Mouse (Mus musculus): ENCODE results near the gene Cav2. TPM values are rescaled to one million over a fixed set of nuclear protein-coding genes. Genes with fewer than 3 reads are reported as not detected.

Gene Cav2
- 34.6 and 37.6 TPM in 2 replicates for total RNA-seq (2021)
- long read RNA-seq, transcript Cav2-201 (3 exons, 2,733 nt), result major isoform, 80 of 86 reads
- long read RNA-seq, partial matches to known transcripts, result 2 of 86 reads
- long read RNA-seq, other reads (novel, unspliced or antisense), result 3 of 86 reads

GRCm38 (mm10) chr6:17280939-17281756, at the start of gene Cav2:
Gene Cav2, plus strand, starts transcription at chr6:17281185.
- peak; percentile 88 for DNase-seq

- DNase-seq, result no peak
Measured at GRCm38 (mm10) chr6:17239693-17240092, 41.3 kb upstream of the Cav2 start.

GRCm38 (mm10) chr6:17241013-17241412, 40.0 kb upstream of the Cav2 start:
- DNase-seq, result no peak

- DNase-seq, result no peak
Measured at GRCm38 (mm10) chr6:17246959-17247358, 34.0 kb upstream of the Cav2 start.

- DNase-seq, result no peak
Measured at GRCm38 (mm10) chr6:17247673-17248072, 33.3 kb upstream of the Cav2 start.

- no peak for DNase-seq
Measured at GRCm38 (mm10) chr6:17248241-17248640, 32.7 kb upstream of the Cav2 start.

- no peak for DNase-seq
Measured at GRCm38 (mm10) chr6:17251958-17252357, 29.0 kb upstream of the Cav2 start.

GRCm38 (mm10) chr6:17258142-17258541, 22.8 kb upstream of the Cav2 start:
- DNase-seq, result no peak

GRCm38 (mm10) chr6:17258911-17259310, 22.1 kb upstream of the Cav2 start:
- no peak for DNase-seq

- no peak for DNase-seq
Measured at GRCm38 (mm10) chr6:17262786-17263185, 18.2 kb upstream of the Cav2 start.

GRCm38 (mm10) chr6:17265043-17265442, 15.9 kb upstream of the Cav2 start:
- DNase-seq, result no peak

GRCm38 (mm10) chr6:17266466-17266865, 14.5 kb upstream of the Cav2 start:
- no peak for DNase-seq

- DNase-seq, result no peak
Measured at GRCm38 (mm10) chr6:17278366-17278765, 2.6 kb upstream of the Cav2 start.

- no peak for DNase-seq
Measured at GRCm38 (mm10) chr6:17281757-17282092, 740 bp downstream of the Cav2 start.

GRCm38 (mm10) chr6:17282159-17282558, 1.2 kb downstream of the Cav2 start:
- no peak for DNase-seq

- no peak for DNase-seq
Measured at GRCm38 (mm10) chr6:17283834-17284233, 2.8 kb downstream of the Cav2 start.

- DNase-seq, result no peak
Measured at GRCm38 (mm10) chr6:17286381-17286780, 5.4 kb downstream of the Cav2 start.

- no peak for DNase-seq
Measured at GRCm38 (mm10) chr6:17295116-17295515, 14.1 kb downstream of the Cav2 start.

- peak; percentile 73 for DNase-seq
Measured at GRCm38 (mm10) chr6:17305954-17306601, 25.1 kb downstream of the Cav2 start, which contains the start of gene Cav1. Gene Cav1, plus strand, starts transcription at chr6:17306335.

GRCm38 (mm10) chr6:17306602-17307325, 25.8 kb downstream of the Cav2 start:
- DNase-seq, result peak; percentile 14

GRCm38 (mm10) chr6:17307461-17308115, 26.6 kb downstream of the Cav2 start:
- peak; percentile 80 for DNase-seq

GRCm38 (mm10) chr6:17308661-17309060, 27.7 kb downstream of the Cav2 start:
- DNase-seq, result no peak
